Mouse (Mus musculus): ENCODE measurements around the gene Paf1.

DNA sequence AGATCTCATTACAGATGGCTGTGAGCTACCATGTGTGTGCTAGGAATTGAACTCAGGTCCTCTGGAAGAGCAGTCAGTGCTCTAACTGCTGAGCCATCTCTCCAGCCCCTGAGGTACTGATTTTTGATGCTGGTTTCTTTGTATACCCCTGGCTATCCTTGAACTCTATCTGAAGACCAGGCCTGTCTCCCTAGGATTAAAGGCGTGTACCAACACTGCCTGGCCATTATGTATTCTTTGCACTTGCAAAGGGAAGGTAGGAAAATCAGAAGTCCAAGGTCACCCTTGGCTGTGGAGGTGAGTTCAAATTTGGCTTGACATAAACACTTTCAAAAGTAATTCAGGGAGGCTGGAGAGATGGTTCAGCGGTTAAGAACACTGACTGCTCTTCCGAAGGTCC lies 38.2 kb upstream of the Paf1 start:
- TF ChIP-seq EP300 (IDR thresholded peaks at IDR 0.05; ENCODE audit: low read depth) (no peak), CTCF (IDR thresholded peaks at IDR 0.05; ENCODE audit: low read depth) (no peak)

All from liver, embryonic 14.5 days (tissue).